ENCODE assay signal across 8 mouse cellular contexts in the genomic region with DNA sequence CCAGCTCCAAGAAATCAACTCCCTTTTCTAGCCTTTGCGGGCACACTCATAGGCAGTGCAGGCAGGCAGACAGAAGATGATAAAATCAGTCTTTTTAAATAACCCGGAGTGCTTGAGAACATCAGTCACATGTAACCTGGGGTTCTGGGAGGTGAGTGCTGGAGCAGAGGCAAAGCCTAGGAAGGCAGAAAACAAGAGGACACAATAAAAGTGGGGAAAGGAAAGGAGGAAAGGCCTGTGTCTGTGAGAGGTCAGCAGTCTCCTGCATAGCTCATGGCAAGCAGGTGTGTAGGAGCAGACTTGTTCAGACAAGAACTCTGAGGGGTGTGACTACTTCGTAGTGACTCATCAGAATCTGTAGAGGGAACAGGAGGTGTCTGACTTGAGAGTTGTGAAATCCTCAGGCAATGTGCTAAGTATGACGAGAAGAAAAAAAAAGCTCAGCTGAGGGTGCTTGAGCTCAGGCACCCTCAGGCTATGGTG. TPM values are rescaled to one million over a fixed set of nuclear protein-coding genes. Genes with fewer than 3 reads are reported as not detected.
DNase-seq lines count a peak whose midpoint lies in the region; ATAC-seq lines count a peak whose summit lies in the region.

No protein-coding gene starts in this region.

- no peak overlapping the region for H3K9ac ChIP-seq in liver, embryonic 11.5 days (ENCODE audit: low read depth, low read length)
- H3K9ac ChIP-seq in stomach, embryonic 15.5 days = no peak overlapping the region
- no peak overlapping the region for H3K9ac ChIP-seq in hindbrain, embryonic 14.5 days

- peak; percentile 81 for DNase-seq in right cerebral cortex, adult 18-20 months
- DNase-seq in right cerebral cortex, postnatal 14 days = no peak
- DNase-seq in liver, embryonic 11.5 days (ENCODE audit: low spot score) = peak; percentile 32
- DNase-seq in hindbrain, embryonic 14.5 days (ENCODE audit: low spot score) = no peak
- DNase-seq in spleen, adult 18-20 months = no peak
- no peak for DNase-seq in midbrain, embryonic 10.5 days (ENCODE audit: low spot score)

- WGBS in liver, embryonic 11.5 days = 57% methylated on average over 4 of the region's 4 CpGs
- 74% methylated on average over 4 of the region's 4 CpGs for WGBS in stomach, embryonic 15.5 days
- 93% methylated on average over 4 of the region's 4 CpGs for WGBS in hindbrain, embryonic 14.5 days
- WGBS in midbrain, embryonic 10.5 days = 91% methylated on average over 4 of the region's 4 CpGs

- H3K9me3 ChIP-seq in liver, embryonic 11.5 days (ENCODE audit: control insufficient read depth, low read length) = no peaks in the 10 kb centered on the region
- H3K9me3 ChIP-seq in stomach, embryonic 15.5 days = no peaks in the 10 kb centered on the region
- no peaks in the 10 kb centered on the region for H3K9me3 ChIP-seq in hindbrain, embryonic 14.5 days (ENCODE audit: control insufficient read depth, low read length)
- no peaks in the 10 kb centered on the region for H3K9me3 ChIP-seq in midbrain, embryonic 10.5 days (replicated peaks)

- peaks cover 2% of the 10 kb centered on the region; the same call in 1 of the 2 replicates for H3K36me3 ChIP-seq in liver, embryonic 11.5 days (ENCODE audit: control insufficient read depth, insufficient read depth, low read length)
- 0 out of 2 replicates have a peak, but pooled peaks cover 3% of the 10 kb centered on the region for H3K36me3 ChIP-seq in stomach, embryonic 15.5 days
- H3K36me3 ChIP-seq in hindbrain, embryonic 14.5 days (replicated peaks; ENCODE audit: control insufficient read depth, insufficient read depth) = peaks cover 6% of the 10 kb centered on the region
- H3K36me3 ChIP-seq in midbrain, embryonic 10.5 days = peaks cover 45% of the 10 kb centered on the region

- H3K4me2 ChIP-seq in liver, embryonic 11.5 days = no peak overlapping the region
- no peak overlapping the region for H3K4me2 ChIP-seq in stomach, embryonic 15.5 days
- no peak overlapping the region for H3K4me2 ChIP-seq in hindbrain, embryonic 14.5 days (replicated peaks)

- peaks cover 16% of the 10 kb centered on the region for H3K4me1 ChIP-seq in liver, embryonic 11.5 days (replicated peaks; ENCODE audit: control insufficient read depth, insufficient read depth, low read length)
- H3K4me1 ChIP-seq in stomach, embryonic 15.5 days = peaks cover 4% of the 10 kb centered on the region; the same call in 1 of the 2 replicates
- H3K4me1 ChIP-seq in hindbrain, embryonic 14.5 days (replicated peaks; ENCODE audit: control insufficient read depth, insufficient read depth, low read length) = no peaks in the 10 kb centered on the region
- H3K4me1 ChIP-seq in midbrain, embryonic 10.5 days = peaks cover 10% of the 10 kb centered on the region

- no peak overlapping the region for H3K4me3 ChIP-seq in liver, embryonic 11.5 days (ENCODE audit: low read depth, low read length)
- H3K4me3 ChIP-seq in stomach, embryonic 15.5 days (replicated peaks) = no peak overlapping the region
- H3K4me3 ChIP-seq in hindbrain, embryonic 14.5 days (replicated peaks; ENCODE audit: low read length) = no peak overlapping the region
- H3K4me3 ChIP-seq in midbrain, embryonic 10.5 days = no peak overlapping the region

- H3K27ac ChIP-seq in liver, embryonic 11.5 days (ENCODE audit: low read depth, low read length) = peak overlapping the region; percentile 63
- H3K27ac ChIP-seq in stomach, embryonic 15.5 days = peak overlapping the region; percentile 55; the same call in 1 of the 2 replicates
- H3K27ac ChIP-seq in hindbrain, embryonic 14.5 days = no peak overlapping the region
- H3K27ac ChIP-seq in midbrain, embryonic 10.5 days (replicated peaks) = no peak overlapping the region

- peak; percentile 95 for ATAC-seq in common myeloid progenitor, adult 5-6 weeks (replicated peaks; ENCODE audit: low read depth, poor library complexity, severe bottlenecking)
- peak; percentile 91 for ATAC-seq in liver, embryonic 11.5 days (replicated peaks; ENCODE audit: low FRiP score)
- peak; percentile 94 for ATAC-seq in stomach, embryonic 15.5 days (ENCODE audit: insufficient read depth, low FRiP score, low read depth)
- no peak for ATAC-seq in hindbrain, embryonic 14.5 days (ENCODE audit: low FRiP score)

- no peaks in the 10 kb centered on the region for H3K27me3 ChIP-seq in liver, embryonic 11.5 days (replicated peaks; ENCODE audit: control insufficient read depth, insufficient read depth, low read length)
- no peaks in the 10 kb centered on the region for H3K27me3 ChIP-seq in stomach, embryonic 15.5 days (replicated peaks)
- H3K27me3 ChIP-seq in hindbrain, embryonic 14.5 days (ENCODE audit: control insufficient read depth, insufficient read depth, low read length) = no peaks in the 10 kb centered on the region
- no peaks in the 10 kb centered on the region for H3K27me3 ChIP-seq in midbrain, embryonic 10.5 days (ENCODE audit: low read depth, poor library complexity, severe bottlenecking)

RNA-seq across cellular contexts. Expression of gene B3galnt2, which starts 14.4 kb away (rescaled TPM):
- total RNA-seq in common myeloid progenitor, adult 5-6 weeks (2017) = 53.3 and 69.8 TPM in 2 replicates
- polyA plus RNA-seq in liver, embryonic 11.5 days (2014; fragmentation: Nextera tagmentation; extraction: Ambion mirVana) = 62.7 and 66.8 TPM in 2 replicates
- 42.0 and 42.9 TPM in 2 replicates for polyA plus RNA-seq in stomach, embryonic 15.5 days (2015; fragmentation: Nextera tagmentation; extraction: Ambion mirVana)
- 15.6 and 17.2 TPM in 2 replicates for polyA plus RNA-seq in hindbrain, embryonic 14.5 days (2014; fragmentation: Nextera tagmentation; extraction: Ambion mirVana)
- 37.9 and 44.3 TPM in 2 replicates for polyA plus RNA-seq in midbrain, embryonic 10.5 days (2016; fragmentation: Nextera tagmentation; extraction: Ambion mirVana)

Comparison
In these comparisons a context has a peak if more than half of its experiments do, and no peak if none do; other contexts are left out.
1. DNase-seq: peak in right cerebral cortex, adult 18-20 months (single experiment) and liver, embryonic 11.5 days (single experiment); none in right cerebral cortex, postnatal 14 days (single experiment), hindbrain, embryonic 14.5 days (single experiment), spleen, adult 18-20 months (0 of 2) and midbrain, embryonic 10.5 days (single experiment).
2. H3K27ac ChIP-seq: peak in liver, embryonic 11.5 days (single experiment) and stomach, embryonic 15.5 days (single experiment); none in hindbrain, embryonic 14.5 days (single experiment) and midbrain, embryonic 10.5 days (single experiment).